Mouse (Mus musculus): ENCODE data around the gene Mtcl1.

DNA sequence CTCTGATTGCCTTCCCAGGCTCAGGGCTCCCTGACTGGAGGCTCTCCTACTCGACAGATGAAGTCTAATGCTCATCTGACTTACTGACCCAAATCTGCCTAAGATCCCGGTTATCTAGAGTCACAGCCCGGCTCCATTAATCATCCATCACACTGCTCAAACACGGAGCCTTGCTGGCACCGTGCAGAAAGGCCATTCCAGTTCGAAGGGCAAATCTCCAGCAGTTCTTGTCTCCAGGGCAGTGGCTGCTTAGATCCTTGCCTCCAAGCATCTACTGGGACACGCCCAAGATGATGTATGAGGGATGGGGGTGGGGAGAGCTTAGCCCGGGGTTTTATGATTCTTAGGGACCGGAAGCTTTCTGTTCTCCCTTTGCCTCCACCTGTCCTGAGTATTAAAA lies 55.0 kb downstream of the Mtcl1 start:
- TF ChIP-seq FLI1 (IDR thresholded peaks at IDR 0.05; ENCODE audit: low read length) = no peak
- TF ChIP-seq GATA1 (IDR thresholded peaks at IDR 0.05; ENCODE audit: borderline replicate concordance, low read length) = no peak
